Mouse (Mus musculus): ENCODE data around the gene Grasp. TPM values are rescaled to one million over a fixed set of nuclear protein-coding genes. Genes with fewer than 3 reads are reported as not detected.

Gene Grasp
- total RNA-seq (2012; rRNA removed) (3.7 and 4.1 TPM in 2 replicates), polyA plus RNA-seq (2012; ENCODE audit: insufficient read depth in 1 of 2, insufficient read length in 2 of 2, low read depth in 1 of 2, low replicate concordance in 2 of 2, missing spikeins in 1 of 2) (1 to 10 TPM in 1 of 2 experiments, not detected in 1; 6.3 TPM)

DNA sequence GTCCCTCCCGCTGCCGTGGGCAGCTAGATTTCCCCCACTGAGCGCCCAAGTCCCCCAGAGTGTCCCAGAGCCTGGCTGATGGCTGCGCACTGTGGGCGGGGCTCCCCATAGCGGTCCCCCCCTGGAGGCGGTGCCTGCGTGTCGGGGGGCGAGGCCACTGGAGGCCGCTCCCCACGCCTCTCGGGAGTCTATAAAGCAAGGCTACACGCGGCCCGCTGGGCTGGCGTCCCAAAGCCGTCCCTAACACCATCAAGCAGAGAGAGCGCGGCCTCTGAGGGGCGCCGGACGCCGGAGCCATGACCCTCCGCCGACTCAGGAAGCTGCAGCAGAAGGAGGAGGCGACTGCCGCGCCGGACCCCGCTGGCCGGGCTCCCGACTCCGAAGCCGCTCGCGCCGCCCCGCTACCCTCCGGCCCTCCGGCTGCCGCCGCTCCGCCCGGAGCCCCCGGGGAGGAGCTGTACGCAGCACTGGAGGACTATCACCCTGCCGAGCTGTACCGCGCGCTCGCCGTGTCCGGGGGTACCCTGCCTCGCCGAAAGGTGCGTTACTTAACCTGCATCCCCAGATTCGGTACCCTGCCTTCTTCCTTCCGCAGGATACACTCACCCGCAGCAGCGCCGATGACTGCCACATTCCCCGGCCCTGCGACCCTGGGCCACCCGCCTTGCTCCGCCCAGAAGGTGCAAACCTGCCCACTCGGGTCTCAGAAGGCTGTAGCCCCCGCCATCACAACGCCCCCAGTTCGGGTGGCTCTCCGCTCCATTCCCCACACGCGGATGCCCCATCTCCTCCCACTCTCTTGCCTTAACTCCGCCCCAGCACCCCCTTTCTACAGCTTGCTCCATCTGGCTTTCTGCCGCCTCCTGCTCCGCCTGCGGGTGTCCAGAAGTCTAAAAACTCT is at the start of gene Grasp:
Grasp (plus strand) TSS at position 183 of the 901 bp plus-strand sequence.
- no peaks in the 10 kb centered on the region for H3K27me3 ChIP-seq (ENCODE audit: control insufficient read depth in 1 of 2, insufficient read depth in 2 of 2, low read length in 2 of 2)

DNA sequence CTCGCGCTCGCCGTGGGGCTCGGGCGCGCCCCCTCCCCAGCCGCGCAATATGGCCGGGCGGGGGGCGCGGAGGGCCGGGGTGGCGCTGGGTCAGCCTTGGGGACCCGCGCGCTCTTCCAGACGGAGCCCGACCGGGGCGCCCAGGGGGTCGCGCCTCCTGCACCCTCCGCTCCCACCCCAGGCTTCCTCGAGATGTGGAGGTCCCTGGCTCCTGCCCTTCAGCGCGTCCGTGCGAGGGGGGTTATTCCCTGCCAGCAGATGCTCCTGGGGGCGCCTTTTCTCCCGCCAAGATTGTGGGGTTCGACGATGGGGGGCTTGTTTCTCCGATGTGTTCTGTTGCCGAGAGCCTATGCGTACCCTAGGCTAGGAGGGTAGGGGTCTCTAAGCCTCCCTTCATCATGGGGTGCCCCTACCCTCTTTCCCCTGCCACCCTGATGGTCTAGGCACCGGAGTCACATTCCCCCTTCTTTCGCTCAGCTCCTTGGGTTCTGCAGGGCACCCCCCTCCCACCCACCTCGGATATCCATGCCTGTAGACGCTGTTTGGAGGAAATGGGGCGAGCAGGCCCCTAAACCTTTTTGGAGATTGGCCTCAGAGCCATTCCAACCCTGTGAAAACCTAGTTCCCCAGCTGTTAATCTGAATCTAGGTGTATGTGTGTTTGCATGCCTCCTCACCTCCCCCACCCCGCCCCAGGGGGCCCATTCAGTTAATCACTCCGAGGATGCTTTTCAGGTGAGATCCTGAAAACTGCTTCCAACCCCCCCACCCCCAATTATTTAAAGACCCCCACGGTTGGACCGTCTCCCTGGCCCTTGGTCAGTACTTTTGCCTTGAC is 49.5 kb upstream of the Grasp start:
- Histone ChIP-seq H3K9ac (ENCODE audit: control insufficient read depth, low read depth, low read length, poor library complexity, severe bottlenecking) (peak overlapping the region; percentile 83), H3K27me3 (ENCODE audit: control insufficient read depth in 1 of 2, insufficient read depth in 2 of 2, low read length in 2 of 2) (no peaks in the 10 kb centered on the region), H3K4me1 (ENCODE audit: control insufficient read depth in 1 of 2, insufficient read depth in 2 of 2, low read length in 2 of 2) (peaks cover 37 to 51% of the 10 kb centered on the region in 2 experiments), H3K27ac (ENCODE audit: control insufficient read depth, low read depth, low read length) (no peak overlapping the region), H3K4me3 (ENCODE audit: control insufficient read depth in 1 of 2, insufficient read depth in 1 of 2, low read depth in 2 of 2, low read length in 2 of 2) (peak overlapping the region; percentile 76 to 92), H3K9me3 (replicated peaks; ENCODE audit: insufficient read depth, low read length) (no peaks in the 10 kb centered on the region), H3K79me2 (ENCODE audit: control insufficient read depth, insufficient read depth, low read length, poor library complexity) (peaks cover 39% of the 10 kb centered on the region), H3K36me3 (ENCODE audit: control insufficient read depth in 1 of 2, insufficient read depth in 2 of 2, low read length in 2 of 2) (peaks cover 0 to 59% of the 10 kb centered on the region in 2 experiments; a peak in 2 of 4 replicates)
- TF ChIP-seq MXI1 (IDR thresholded peaks at IDR 0.05; ENCODE audit: low read depth, low read length) (peak; percentile 19; the same call in 1 of the 2 replicates), MAX (IDR thresholded peaks at IDR 0.05; ENCODE audit: low read length) (no peak), BHLHE40 (IDR thresholded peaks at IDR 0.05; ENCODE audit: borderline replicate concordance, low read depth, low read length) (no peak)
- peak; percentile 45 for DNase-seq (ENCODE audit: low read depth, low spot score)

More for the DNA sequence above, at the start of gene Grasp:
- Histone ChIP-seq H3K36me3 (ENCODE audit: control insufficient read depth in 1 of 2, insufficient read depth in 2 of 2, low read length in 2 of 2) (peaks cover 0 to 4% of the 10 kb centered on the region in 2 experiments; a peak in 1 of 4 replicates), H3K4me3 (ENCODE audit: control insufficient read depth in 1 of 2, insufficient read depth in 1 of 2, low read depth in 2 of 2, low read length in 2 of 2) (peak within 1 kb of the TSS; percentile 75 to 81), H3K9ac (ENCODE audit: control insufficient read depth, low read depth, low read length, poor library complexity, severe bottlenecking) (peak within 1 kb of the TSS; percentile 84), H3K27ac (ENCODE audit: control insufficient read depth, low read depth, low read length) (no peak within 1 kb of the TSS), H3K79me2 (ENCODE audit: control insufficient read depth, insufficient read depth, low read length, poor library complexity) (no peaks in the 10 kb centered on the region), H3K9me3 (replicated peaks; ENCODE audit: insufficient read depth, low read length) (no peaks in the 10 kb centered on the region), H3K4me1 (ENCODE audit: control insufficient read depth in 1 of 2, insufficient read depth in 2 of 2, low read length in 2 of 2) (peaks cover 4 to 15% of the 10 kb centered on the region in 2 experiments; a peak in 3 of 4 replicates)
- TF ChIP-seq ZNF384 (IDR thresholded peaks at IDR 0.05; ENCODE audit: low read depth, low read length) (no peak), POLR2AphosphoS5 (IDR thresholded peaks at IDR 0.05; ENCODE audit: borderline replicate concordance, low read depth, low read length) (no peak), GABPA (IDR thresholded peaks at IDR 0.05; ENCODE audit: low read depth, low read length) (no peak), CTCF (IDR thresholded peaks at IDR 0.05 in 2 of 3, conservative IDR thresholded peaks at IDR 0.05 in 1 of 3; ENCODE audit: control insufficient read depth in 1 of 3, insufficient read depth in 1 of 3, low read depth in 2 of 3, low read length in 3 of 3, poor library complexity in 1 of 3, severe bottlenecking in 1 of 3) (peak in 1 of 3 experiments; percentile 8; a peak in 1 of 6 replicates), MXI1 (IDR thresholded peaks at IDR 0.05; ENCODE audit: low read depth, low read length) (peak; percentile 64), TCF12 (IDR thresholded peaks at IDR 0.05; ENCODE audit: low read depth, low read length) (peak; percentile 27; the same call in 1 of the 2 replicates), POLR2A (IDR thresholded peaks at IDR 0.05; ENCODE audit: control insufficient read depth in 1 of 2, insufficient read depth in 1 of 2, low read depth in 1 of 2, low read length in 2 of 2, poor library complexity in 1 of 2) (peak; percentile 88 to 91), MAX (IDR thresholded peaks at IDR 0.05; ENCODE audit: low read length) (no peak; the same call in 1 of the 2 replicates), POLR2AphosphoS2 (IDR thresholded peaks at IDR 0.05; ENCODE audit: low read length) (peak; percentile 50; the same call in 1 of the 2 replicates), HCFC1 (IDR thresholded peaks at IDR 0.05; ENCODE audit: low read depth, low read length) (no peak), SIN3A (IDR thresholded peaks at IDR 0.05; ENCODE audit: low read length) (peak; percentile 52; the same call in 1 of the 2 replicates), NELFE (IDR thresholded peaks at IDR 0.05; ENCODE audit: low read depth, low read length) (peak; percentile 80), MEF2A (IDR thresholded peaks at IDR 0.05; ENCODE audit: extremely low read depth, insufficient replicate concordance, low read depth, low read length, poor library complexity, severe bottlenecking) (no peak), TBP (IDR thresholded peaks at IDR 0.05; ENCODE audit: low read depth, low read length) (peak; percentile 89), GATA1 (IDR thresholded peaks at IDR 0.05; ENCODE audit: low read depth, low read length) (no peak), CHD2 (IDR thresholded peaks at IDR 0.05; ENCODE audit: low read length) (no peak), NRF1 (IDR thresholded peaks at IDR 0.05; ENCODE audit: insufficient read depth, low read depth, low read length, poor library complexity, severe bottlenecking) (0 out of 2 replicates have a peak, but pooled peaks have one; percentile 30), UBTF (IDR thresholded peaks at IDR 0.05; ENCODE audit: borderline replicate concordance, insufficient read depth, low read depth, low read length) (peak; percentile 76; the same call in 1 of the 2 replicates), MAZ (IDR thresholded peaks at IDR 0.05; ENCODE audit: low read depth, low read length) (peak; percentile 86; the same call in 1 of the 2 replicates), ZMIZ1 (IDR thresholded peaks at IDR 0.05; ENCODE audit: low read depth, low read length) (no peak)
- peak; percentile 91 for DNase-seq (ENCODE audit: low read depth, low spot score)
